Mouse (Mus musculus) skeletal muscle tissue, adult 2 months (tissue): ENCODE results near the gene Unc50.

ENCODE experiments used
- DNase-seq: peaks from one replicate; pipeline ENCODE4 v3.0.0-alpha.2; 2012; ENCODE audit warnings: low read depth, low spot score

Gene Unc50

DNA sequence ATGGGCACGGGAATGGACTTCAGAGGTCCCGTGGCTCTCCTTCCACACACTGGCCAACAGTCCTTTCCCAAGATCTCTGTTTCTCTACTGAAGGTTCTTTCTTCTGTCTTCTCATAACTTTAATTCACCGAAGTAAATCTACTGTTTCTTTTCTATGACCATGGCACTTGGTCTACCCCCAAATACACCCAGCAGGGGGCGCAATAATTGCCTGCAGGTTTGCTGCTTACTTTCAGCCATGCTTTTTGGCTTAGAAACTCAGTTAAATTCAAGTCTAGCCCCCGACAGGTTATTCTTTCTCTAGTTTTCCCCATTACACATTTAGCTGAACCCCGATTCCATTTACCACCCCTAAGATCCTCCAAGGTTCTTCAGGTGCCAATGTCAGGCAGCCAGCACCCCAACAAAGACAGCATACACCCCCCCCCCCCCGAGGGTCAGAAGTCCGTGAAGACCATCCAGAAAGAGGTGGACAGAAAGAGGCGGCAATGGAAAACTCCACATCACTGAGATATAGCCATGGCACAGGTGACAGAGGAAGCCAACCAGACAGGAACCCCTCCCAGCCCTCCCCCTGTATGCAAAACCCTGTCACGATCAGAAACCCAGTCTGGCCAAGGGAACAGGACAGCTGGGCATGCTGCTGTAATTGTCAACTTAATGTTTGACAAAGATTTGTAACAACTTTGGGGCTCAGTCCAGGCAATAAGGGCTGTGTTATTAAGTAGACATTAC is 18.6 kb downstream of the Unc50 start:
- no peak for DNase-seq

- DNase-seq, result no peak
These were observed 21.3 kb downstream of the Unc50 start for GRCm38 (mm10) chr1:37451270-37451669.

GRCm38 (mm10) chr1:37457546-37457945 is 27.6 kb downstream of the Unc50 start:
- DNase-seq, result no peak

- DNase-seq, result no peak
These were observed 35.0 kb downstream of the Unc50 start for GRCm38 (mm10) chr1:37464878-37465452.

GRCm38 (mm10) chr1:37466322-37466995 is 36.5 kb downstream of the Unc50 start:
- no peak for DNase-seq

DNA sequence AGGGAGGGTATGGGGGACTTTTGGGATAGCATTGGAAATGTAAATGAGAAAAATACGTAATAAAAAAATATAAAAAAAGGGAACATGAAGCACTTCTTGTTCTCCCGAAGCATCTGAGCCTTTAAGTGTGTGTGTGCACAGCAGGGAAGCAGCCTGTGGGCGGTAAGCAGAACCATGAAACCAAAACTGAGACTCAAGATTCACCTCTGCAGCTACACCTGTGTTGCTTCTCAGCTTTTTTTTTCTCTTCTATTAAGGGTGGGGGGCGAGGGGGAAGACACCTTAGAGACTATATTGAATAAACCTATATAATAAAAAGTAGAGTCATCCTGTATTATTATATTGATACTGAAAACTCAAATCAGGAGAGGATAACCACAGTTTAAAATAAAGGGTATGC is 37.9 kb downstream of the Unc50 start:
- DNase-seq, result no peak

GRCm38 (mm10) chr1:37469007-37469406 is 39.1 kb downstream of the Unc50 start:
- DNase-seq, result no peak

DNA sequence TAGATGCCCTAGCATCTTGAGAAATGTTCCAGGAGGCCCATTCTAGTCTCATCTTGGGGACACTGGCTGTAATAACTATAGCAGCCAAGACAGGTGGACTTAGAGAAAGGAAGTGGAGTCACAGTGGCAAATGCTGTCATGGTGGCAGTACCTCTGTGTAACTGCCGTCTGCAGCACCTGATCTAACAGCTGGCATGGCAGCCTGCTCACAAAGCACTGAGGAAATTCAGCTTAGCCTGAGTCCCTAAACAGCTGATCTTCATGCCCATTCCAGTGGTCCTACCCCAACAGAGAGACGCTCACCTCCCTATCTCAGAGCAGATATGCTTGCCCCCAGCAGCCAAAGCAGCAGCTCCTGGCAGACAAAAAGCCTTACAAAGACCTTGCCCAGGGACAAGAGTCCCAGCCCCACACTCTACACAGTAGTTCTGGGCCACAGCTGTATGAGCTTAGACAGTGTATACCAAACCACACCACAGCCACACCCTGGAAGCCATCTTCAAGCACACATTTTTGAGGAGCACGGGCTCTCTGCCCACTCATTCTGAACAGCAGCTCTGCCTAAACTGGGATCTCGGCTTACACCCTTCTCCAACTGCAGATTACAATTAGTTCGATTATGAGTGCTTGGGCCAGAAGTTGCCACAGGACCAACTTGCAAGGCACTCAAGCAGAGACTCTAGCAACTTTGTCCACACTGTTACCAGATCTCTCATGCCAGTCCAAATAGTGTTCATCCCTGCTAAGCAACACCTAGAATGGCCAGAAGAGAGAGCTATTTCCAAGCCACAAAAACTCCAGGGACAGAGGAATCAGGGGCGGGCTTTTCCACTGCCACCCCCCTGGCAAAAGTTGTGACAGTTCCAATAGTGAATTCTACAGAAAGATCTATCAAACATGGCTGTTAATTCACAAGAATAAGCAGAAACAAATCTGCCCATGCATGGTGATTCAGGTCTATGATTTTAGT is 41.5 kb downstream of the Unc50 start:
- no peak for DNase-seq

DNA sequence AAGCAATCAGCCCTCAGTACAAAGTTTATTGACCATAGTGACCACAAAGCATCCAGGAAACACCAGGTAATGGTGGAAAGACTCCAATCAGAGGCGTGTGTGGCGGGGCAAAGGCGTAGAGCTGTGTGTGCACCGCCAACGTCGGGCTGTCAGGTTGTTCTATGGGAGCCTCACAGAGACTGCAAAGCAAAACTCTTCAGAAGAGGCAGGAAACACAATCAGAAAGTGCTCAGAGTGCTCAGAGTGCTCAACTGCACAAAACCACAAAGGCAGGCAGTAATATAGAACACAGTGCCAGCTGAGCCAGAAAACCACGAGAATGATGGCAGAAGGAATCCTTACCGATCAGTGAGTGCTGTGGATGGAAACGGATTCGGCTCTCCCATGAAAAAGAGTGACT is 43.3 kb downstream of the Unc50 start:
- DNase-seq, result no peak

GRCm38 (mm10) chr1:37474046-37474445 is 44.1 kb downstream of the Unc50 start:
- no peak for DNase-seq

DNA sequence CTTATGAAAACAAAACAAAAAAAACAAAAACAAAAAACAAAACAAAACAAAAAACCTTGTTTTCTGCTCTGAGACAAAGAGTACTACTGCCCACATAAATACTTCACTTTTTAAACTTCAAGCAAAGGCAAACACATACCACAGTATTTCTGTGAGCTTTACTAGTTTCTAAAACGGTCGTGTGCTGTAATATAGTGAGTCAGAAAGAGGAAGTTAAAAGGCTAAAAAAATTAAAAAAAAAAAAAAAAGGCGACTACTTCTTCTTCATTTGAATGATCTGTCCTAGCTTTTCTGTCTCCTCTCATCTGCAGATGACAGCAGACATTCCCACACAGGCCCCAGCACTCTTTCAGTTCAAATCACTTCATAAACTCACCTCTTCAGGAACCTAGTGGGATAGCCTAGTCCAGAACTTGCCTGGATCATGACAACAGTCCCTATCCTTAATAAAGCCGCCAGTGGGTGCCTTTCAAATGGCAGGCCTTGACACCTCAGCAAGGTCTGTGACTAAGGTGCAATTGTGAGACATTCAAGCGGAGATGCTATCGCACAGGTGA is 44.8 kb downstream of the Unc50 start:
- DNase-seq, result no peak

DNA sequence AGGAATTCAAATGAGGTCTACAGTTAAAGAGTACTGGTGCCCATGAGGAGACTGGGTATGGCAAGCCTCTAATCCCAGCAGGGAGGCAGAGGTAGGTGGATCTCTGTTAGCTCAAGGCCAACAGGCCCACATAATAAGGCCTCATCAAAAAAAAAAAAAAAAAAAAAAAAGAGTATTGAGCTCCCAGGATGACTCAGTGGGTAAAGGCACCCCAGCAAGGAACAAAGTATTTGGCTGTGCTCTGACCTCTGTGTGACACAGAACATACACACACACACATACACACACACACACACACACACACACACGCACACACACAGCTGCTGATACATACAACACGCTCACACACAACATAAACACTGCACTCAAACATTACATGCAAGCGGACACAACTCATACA is 45.4 kb downstream of the Unc50 start:
- DNase-seq, result no peak

DNA sequence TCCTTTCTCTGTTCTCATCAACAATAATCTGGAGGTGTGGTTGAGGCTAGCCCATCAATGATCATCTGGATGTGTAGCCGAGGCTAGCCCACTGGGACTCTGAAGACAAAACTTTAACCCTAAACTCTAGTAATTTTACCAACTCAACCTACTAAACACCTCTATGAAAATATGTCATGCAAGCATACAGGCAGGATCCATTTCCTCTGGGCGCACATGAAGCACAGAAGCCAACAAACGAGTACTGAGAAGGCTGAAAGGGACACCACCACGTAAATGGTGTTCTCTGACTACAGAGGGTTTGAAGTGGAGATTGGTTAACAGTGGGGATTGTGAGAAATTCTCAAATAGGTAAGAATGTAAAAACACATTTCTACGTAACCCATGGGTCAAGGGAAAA is 47.3 kb downstream of the Unc50 start:
- DNase-seq, result no peak

GRCm38 (mm10) chr1:37477928-37478327 is 48.0 kb downstream of the Unc50 start:
- DNase-seq, result no peak

DNA sequence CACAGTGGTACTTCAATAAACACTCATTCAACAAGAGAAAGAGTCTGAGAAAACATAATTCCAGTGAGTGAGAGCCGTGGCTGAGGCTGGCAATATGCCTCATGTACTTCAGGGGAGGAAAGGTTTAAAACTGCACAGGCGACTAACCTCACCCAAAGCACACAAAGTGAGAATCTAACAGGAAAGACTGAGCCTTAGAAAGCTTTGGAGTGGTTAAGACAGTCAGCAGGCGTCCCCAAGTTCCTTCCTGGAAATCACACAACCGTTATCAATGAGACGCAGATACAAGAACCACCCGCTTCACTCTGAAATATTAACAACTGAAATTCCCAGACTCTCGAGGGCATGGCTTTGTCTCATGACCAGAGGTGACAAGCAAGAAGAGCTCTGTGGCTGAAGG is 48.5 kb downstream of the Unc50 start:
- DNase-seq, result no peak

GRCm38 (mm10) chr1:37479074-37479473 is 49.1 kb downstream of the Unc50 start:
- DNase-seq, result no peak

DNA sequence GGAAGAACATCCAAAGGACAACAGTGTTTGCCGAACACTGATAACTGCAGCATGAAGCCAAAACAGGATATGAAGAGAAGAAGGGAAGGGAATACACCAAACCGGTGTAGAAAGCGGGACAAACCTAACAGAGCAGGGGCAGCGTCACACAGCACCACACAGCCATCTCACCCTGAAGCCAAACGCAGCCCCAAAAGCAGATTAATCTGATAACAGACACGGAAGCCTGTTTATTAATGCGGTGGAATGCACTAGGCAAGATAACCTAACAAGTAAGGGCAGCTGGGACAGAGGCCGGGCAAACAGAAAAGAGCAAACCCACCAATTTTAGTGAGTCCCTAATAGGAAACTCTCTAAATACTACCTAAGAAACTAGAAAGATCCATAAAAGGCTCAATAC is 49.8 kb downstream of the Unc50 start:
- DNase-seq, result no peak

- no peak for DNase-seq
These were observed 50.8 kb downstream of the Unc50 start for GRCm38 (mm10) chr1:37480731-37481130.

GRCm38 (mm10) chr1:37481331-37481730 is 51.4 kb downstream of the Unc50 start:
- DNase-seq, result no peak

- DNase-seq, result no peak
These were observed 54.7 kb downstream of the Unc50 start for GRCm38 (mm10) chr1:37484612-37485011.

GRCm38 (mm10) chr1:37486439-37486838 is 56.5 kb downstream of the Unc50 start:
- DNase-seq, result no peak

GRCm38 (mm10) chr1:37486994-37487393 is 57.1 kb downstream of the Unc50 start:
- no peak for DNase-seq
